Mouse (Mus musculus): ENCODE measurements around the gene Faap20. TPM values are rescaled to one million over a fixed set of nuclear protein-coding genes. Genes with fewer than 3 reads are reported as not detected.

The Faap20 gene
- polyA plus RNA-seq, 1 experiment, result 0.51 TPM

DNA sequence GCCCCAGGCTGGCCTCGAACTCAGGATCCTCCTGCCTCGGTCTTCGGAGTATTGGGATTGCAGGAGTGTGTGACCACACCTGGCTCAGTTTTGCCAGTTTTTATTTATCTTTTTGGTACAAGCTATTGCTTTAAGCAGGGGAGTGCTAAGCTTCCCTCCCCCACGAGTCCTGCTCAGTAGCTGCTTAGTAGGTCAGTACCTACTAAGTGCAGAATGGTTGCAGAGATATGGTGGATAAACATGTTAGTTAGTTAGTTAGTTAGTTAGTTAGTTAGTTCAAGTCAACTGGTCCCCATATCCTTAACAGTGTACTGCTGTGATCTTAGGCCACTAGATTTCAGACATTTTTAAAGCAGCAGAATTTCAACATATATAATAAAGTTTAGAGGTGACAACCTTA lies 36.5 kb downstream of the Faap20 start:
- TF ChIP-seq GATA1 (IDR thresholded peaks at IDR 0.05; ENCODE audit: low read length) (no peak), TAL1 (IDR thresholded peaks at IDR 0.05; ENCODE audit: low read length) (no peak)
- H3K36me3 ChIP-seq (ENCODE audit: control insufficient read depth), result no peaks in the 10 kb centered on the region

DNA sequence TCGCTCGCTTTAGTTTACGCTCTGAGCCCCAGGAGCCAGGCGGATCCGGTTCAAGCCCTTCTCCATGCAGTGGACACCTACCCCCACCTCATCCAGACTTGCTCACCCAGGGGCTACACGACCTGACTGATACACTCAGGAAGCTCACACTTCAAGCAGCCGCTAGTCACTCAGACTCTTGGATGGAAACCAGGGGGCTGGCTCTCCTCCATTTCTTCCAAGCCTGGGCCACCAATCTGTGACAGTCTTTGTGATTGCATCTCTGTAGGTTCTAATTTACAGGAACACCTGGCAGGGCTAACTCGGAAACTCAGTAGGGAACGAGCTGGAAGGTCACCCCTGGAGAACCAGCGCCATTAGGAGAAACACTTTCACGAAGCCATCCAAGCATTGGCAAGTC lies 38.1 kb downstream of the Faap20 start:
- Histone ChIP-seq H3K27me3 (ENCODE audit: control insufficient read depth) (no peaks in the 10 kb centered on the region), H3K9me3 (ENCODE audit: control insufficient read depth, low read length) (no peaks in the 10 kb centered on the region), H3K4me3 (replicated peaks) (no peak overlapping the region), H3K4me1 (ENCODE audit: control insufficient read depth) (no peaks in the 10 kb centered on the region), H3K36me3 (ENCODE audit: control insufficient read depth) (no peaks in the 10 kb centered on the region)
- no peak for TF ChIP-seq GATA1 (IDR thresholded peaks at IDR 0.05; ENCODE audit: low read length)
- no peak for TF ChIP-seq TAL1 (IDR thresholded peaks at IDR 0.05; ENCODE audit: low read length)

More for the DNA sequence above, 36.5 kb downstream of the Faap20 start:
- H3K4me3 ChIP-seq (replicated peaks), result no peak overlapping the region
- H3K4me1 ChIP-seq (ENCODE audit: control insufficient read depth), result no peaks in the 10 kb centered on the region
- no peaks in the 10 kb centered on the region for H3K9me3 ChIP-seq (ENCODE audit: control insufficient read depth, low read length)
- H3K27me3 ChIP-seq (ENCODE audit: control insufficient read depth), result no peaks in the 10 kb centered on the region

DNA sequence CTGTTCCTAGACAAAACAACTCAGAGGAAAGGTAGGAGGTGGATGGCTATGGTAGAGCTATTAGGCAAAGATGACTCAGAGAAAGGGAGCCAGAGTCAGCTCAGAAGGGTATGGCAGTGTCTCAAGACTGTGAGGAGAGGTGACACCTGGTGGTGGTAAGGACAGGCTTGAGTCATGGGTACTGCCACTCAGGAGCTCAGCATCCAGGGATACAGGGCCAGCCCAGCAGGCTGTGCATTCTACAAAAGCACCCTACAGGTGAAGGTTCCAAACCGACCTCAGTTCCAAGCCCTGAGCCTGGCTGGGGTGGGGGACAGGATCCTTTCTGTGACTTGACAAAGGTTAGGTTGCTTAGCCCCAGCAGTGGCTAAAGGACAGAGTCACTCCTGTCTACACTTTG lies 39.0 kb downstream of the Faap20 start:
- H3K27me3 ChIP-seq (ENCODE audit: control insufficient read depth), result no peaks in the 10 kb centered on the region
- H3K4me1 ChIP-seq (ENCODE audit: control insufficient read depth), result no peaks in the 10 kb centered on the region
- H3K9me3 ChIP-seq (ENCODE audit: control insufficient read depth, low read length), result no peaks in the 10 kb centered on the region
- H3K4me3 ChIP-seq (replicated peaks), result no peak overlapping the region
- H3K36me3 ChIP-seq (ENCODE audit: control insufficient read depth), result no peaks in the 10 kb centered on the region
- TF ChIP-seq TAL1 (IDR thresholded peaks at IDR 0.05; ENCODE audit: low read length) (no peak), GATA1 (IDR thresholded peaks at IDR 0.05; ENCODE audit: low read length) (no peak)

DNA sequence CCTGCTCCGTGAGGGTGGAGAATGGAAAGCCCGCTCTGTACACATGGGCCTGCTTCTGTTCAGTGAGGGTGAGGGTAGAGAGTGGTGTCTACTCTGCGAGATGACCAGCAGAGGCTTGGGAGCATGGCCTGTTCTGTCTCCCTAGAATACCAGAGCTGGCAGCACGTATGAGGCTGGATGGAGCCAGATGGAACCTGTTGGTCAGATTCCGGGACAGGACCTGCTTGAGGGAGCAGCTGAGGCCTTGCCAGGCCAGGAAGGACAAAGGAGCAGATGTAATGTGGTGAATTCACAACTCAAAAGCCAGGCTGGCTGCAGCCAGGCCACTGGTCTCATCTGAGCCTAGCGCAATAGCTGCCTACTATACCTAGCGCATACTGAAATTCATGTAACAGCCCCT lies 40.4 kb downstream of the Faap20 start:
- H3K27me3 ChIP-seq (ENCODE audit: control insufficient read depth), result no peaks in the 10 kb centered on the region
- H3K36me3 ChIP-seq (ENCODE audit: control insufficient read depth), result no peaks in the 10 kb centered on the region
- H3K9me3 ChIP-seq (ENCODE audit: control insufficient read depth, low read length), result no peaks in the 10 kb centered on the region
- no peak overlapping the region for H3K4me3 ChIP-seq (replicated peaks)
- TF ChIP-seq TAL1 (IDR thresholded peaks at IDR 0.05; ENCODE audit: low read length) (no peak), GATA1 (IDR thresholded peaks at IDR 0.05; ENCODE audit: low read length) (no peak)
- no peaks in the 10 kb centered on the region for H3K4me1 ChIP-seq (ENCODE audit: control insufficient read depth)

DNA sequence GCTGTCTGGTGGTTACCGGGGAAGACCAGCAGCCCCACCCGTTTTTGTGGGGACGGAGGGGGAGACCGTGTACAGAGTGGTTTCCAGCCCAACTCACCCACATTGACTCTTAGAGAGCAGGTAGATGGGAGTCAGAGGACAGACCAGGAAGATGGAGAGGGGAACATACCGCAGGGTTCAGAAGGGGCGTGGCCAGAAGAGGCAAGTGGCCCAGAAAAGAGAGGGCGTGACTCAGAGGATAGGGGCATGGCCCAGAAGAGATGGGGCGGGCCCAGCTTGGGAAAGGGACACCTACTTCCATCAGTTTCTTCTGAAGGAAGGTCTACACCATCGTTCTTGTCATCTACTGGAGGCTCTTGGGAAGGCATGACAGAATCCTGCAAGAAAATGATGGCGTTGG lies 43.3 kb downstream of the Faap20 start:
- no peaks in the 10 kb centered on the region for H3K36me3 ChIP-seq (ENCODE audit: control insufficient read depth)
- H3K27me3 ChIP-seq (ENCODE audit: control insufficient read depth), result no peaks in the 10 kb centered on the region
- TF ChIP-seq GATA1 (IDR thresholded peaks at IDR 0.05; ENCODE audit: low read length) (no peak), TAL1 (IDR thresholded peaks at IDR 0.05; ENCODE audit: low read length) (no peak)
- H3K4me1 ChIP-seq (ENCODE audit: control insufficient read depth), result no peaks in the 10 kb centered on the region
- H3K4me3 ChIP-seq (replicated peaks), result no peak overlapping the region
- H3K9me3 ChIP-seq (ENCODE audit: control insufficient read depth, low read length), result no peaks in the 10 kb centered on the region

DNA sequence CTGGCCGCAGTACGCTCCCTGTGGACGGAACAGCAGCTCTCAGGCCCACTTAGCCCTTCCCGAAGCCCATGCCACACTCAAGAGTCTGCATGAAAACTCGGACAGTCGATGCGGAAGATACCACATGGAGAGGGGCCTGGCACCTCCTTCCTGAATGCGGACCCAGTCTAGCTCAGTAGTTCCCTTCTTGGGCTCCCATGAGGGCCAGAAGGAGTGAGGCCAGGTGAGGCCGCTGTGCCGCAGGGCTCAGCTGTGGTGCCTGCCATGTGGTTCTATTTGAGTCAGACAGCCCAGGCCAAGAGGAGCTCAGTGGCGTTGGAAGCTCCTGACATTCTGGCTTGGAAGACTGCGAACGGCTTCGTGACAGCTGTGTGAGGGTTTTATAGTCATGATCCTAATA lies 44.8 kb downstream of the Faap20 start:
- no peaks in the 10 kb centered on the region for H3K36me3 ChIP-seq (ENCODE audit: control insufficient read depth)
- H3K9me3 ChIP-seq (ENCODE audit: control insufficient read depth, low read length), result no peaks in the 10 kb centered on the region
- no peak overlapping the region for H3K4me3 ChIP-seq (replicated peaks)
- TF ChIP-seq TAL1 (IDR thresholded peaks at IDR 0.05; ENCODE audit: low read length) (no peak), GATA1 (IDR thresholded peaks at IDR 0.05; ENCODE audit: low read length) (no peak)
- no peaks in the 10 kb centered on the region for H3K4me1 ChIP-seq (ENCODE audit: control insufficient read depth)
- H3K27me3 ChIP-seq (ENCODE audit: control insufficient read depth), result no peaks in the 10 kb centered on the region

DNA sequence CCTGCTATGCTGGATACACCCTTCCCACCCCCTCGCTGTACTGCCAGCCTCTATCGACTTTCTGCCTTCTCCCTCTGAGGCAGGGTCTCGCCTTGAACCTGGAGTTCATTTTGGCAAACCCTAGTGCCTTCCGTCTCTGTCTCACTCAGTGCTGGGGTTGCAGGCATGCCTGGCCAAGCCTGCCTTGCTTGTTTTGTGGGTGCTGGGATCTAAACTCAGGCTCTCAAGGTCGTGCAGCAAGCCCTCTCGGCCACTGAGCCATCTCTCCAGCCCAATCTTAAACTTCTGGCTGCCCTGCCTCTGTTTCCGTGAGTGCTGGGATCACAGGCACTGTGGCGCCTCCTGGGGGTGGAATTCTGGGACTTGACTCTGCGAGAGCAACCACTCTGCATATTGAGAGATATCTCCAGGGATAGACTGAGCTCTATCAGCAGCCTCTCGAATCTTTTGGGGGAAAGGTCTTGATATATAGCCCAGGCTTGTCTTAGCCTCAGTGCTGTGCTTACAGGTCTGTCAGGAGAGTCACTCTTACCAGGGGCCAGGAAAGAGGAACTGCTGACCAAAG lies 45.5 kb downstream of the Faap20 start:
- Histone ChIP-seq H3K36me3 (ENCODE audit: control insufficient read depth) (no peaks in the 10 kb centered on the region), H3K9me3 (ENCODE audit: control insufficient read depth, low read length) (no peaks in the 10 kb centered on the region), H3K27me3 (ENCODE audit: control insufficient read depth) (no peaks in the 10 kb centered on the region), H3K4me3 (replicated peaks) (no peak overlapping the region), H3K4me1 (ENCODE audit: control insufficient read depth) (no peaks in the 10 kb centered on the region)
- TF ChIP-seq TAL1 (IDR thresholded peaks at IDR 0.05; ENCODE audit: low read length), result no peak
- TF ChIP-seq GATA1 (IDR thresholded peaks at IDR 0.05; ENCODE audit: low read length), result no peak

DNA sequence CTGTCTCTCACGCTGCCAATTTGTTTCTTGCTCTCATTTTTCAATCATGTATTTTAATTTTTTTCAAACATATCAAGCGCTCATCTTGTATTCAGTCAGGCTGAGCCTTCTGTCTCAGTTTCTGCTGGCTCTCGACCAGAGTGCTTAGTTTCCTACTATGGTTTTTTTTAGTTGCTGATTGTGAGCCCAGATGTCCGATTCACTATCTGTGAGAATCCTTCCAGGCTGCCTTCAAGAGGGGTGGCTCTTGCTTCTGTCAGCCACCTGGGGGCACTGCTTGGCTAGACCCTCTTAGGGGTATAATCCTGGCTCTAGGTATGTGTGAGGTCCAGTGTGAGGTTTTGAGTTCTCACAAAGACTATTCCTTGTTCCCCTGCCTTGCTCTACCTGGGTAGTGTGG lies 46.4 kb downstream of the Faap20 start:
- TF ChIP-seq GATA1 (IDR thresholded peaks at IDR 0.05; ENCODE audit: low read length) (no peak), TAL1 (IDR thresholded peaks at IDR 0.05; ENCODE audit: low read length) (no peak)
- Histone ChIP-seq H3K4me1 (ENCODE audit: control insufficient read depth) (no peaks in the 10 kb centered on the region), H3K9me3 (ENCODE audit: control insufficient read depth, low read length) (no peaks in the 10 kb centered on the region), H3K36me3 (ENCODE audit: control insufficient read depth) (no peaks in the 10 kb centered on the region), H3K4me3 (replicated peaks) (no peak overlapping the region), H3K27me3 (ENCODE audit: control insufficient read depth) (no peaks in the 10 kb centered on the region)

DNA sequence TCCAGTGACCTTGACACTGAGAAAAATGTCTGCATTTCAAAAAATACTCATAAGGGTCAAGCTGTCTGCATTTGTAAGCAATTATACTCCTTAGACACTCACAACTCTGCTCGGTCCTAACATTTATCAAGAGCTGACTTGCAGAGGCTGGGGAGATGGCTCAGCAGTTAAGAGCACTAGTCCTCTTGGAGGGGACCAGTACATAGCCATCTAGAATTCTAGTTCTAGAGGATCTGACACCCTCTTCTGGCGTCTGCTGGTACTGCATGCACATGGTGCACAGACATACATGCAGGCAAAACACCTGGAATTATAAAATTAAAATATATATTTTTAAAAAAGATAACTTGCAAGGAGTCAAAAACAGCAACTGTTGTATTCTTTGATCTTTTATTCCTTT lies 47.5 kb downstream of the Faap20 start:
- Histone ChIP-seq H3K27me3 (ENCODE audit: control insufficient read depth) (no peaks in the 10 kb centered on the region), H3K36me3 (ENCODE audit: control insufficient read depth) (no peaks in the 10 kb centered on the region), H3K4me3 (replicated peaks) (no peak overlapping the region), H3K4me1 (ENCODE audit: control insufficient read depth) (no peaks in the 10 kb centered on the region), H3K9me3 (ENCODE audit: control insufficient read depth, low read length) (no peaks in the 10 kb centered on the region)
- no peak for TF ChIP-seq TAL1 (IDR thresholded peaks at IDR 0.05; ENCODE audit: low read length)
- no peak for TF ChIP-seq GATA1 (IDR thresholded peaks at IDR 0.05; ENCODE audit: low read length)

DNA sequence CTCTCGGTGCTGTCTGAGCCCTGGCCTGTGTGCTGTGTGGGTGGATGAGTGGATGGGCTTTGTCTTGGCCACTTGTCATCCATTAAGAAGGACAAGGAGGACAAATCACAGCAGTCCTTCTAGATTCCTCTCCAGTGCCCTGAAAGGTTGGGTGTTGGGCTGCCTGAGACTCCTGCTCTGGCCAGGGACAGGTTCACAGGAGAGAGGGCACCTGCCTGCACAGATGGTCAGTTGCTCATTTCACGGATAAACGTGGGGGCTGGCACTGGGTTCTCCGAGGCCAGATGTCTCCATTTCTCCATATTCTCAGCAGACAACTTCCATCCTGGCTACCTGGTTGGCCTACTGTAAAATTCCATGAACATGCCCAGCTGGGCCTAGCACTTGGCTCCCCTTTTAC lies 49.2 kb downstream of the Faap20 start:
- Histone ChIP-seq H3K36me3 (ENCODE audit: control insufficient read depth) (no peaks in the 10 kb centered on the region), H3K4me3 (replicated peaks) (no peak overlapping the region), H3K9me3 (ENCODE audit: control insufficient read depth, low read length) (no peaks in the 10 kb centered on the region), H3K4me1 (ENCODE audit: control insufficient read depth) (no peaks in the 10 kb centered on the region), H3K27me3 (ENCODE audit: control insufficient read depth) (no peaks in the 10 kb centered on the region)
- TF ChIP-seq TAL1 (IDR thresholded peaks at IDR 0.05; ENCODE audit: low read length) (no peak), GATA1 (IDR thresholded peaks at IDR 0.05; ENCODE audit: low read length) (no peak)
